Mouse (Mus musculus): Measurements from ENCODE around the gene Timeless.

- no peak for TF ChIP-seq CTCF (IDR thresholded peaks at IDR 0.05; ENCODE audit: borderline replicate concordance, insufficient read depth, low read depth, low read length)
- TF ChIP-seq POLR2A (IDR thresholded peaks at IDR 0.05; ENCODE audit: borderline replicate concordance, insufficient read depth, low read length): no peak
Observed at GRCm38 (mm10) chr10:128302357-128302756, 70.5 kb downstream of the Timeless start.

All from cerebellum, adult 2 months (tissue).